Mouse (Mus musculus): ENCODE results near the gene Plekhn1. TPM values are rescaled to one million over a fixed set of nuclear protein-coding genes. Genes with fewer than 3 reads are reported as not detected.

Gene Plekhn1
- total and polyA plus RNA-seq, 3 experiments, result 8.9 to 19.4 (median 13.4) TPM

GRCm38 (mm10) chr4:156203413-156204131 lies 31.1 kb downstream of the Plekhn1 start:
- Histone ChIP-seq H3K9me3 (replicated peaks) (no peaks in the 10 kb centered on the region), H3K4me1 (ENCODE audit: insufficient read depth, low read depth, low read length) (peaks cover 8% of the 10 kb centered on the region), H3K36me3 (replicated peaks) (no peaks in the 10 kb centered on the region), H3K4me3 (ENCODE audit: low read depth, low read length) (no peak overlapping the region; the same call in 1 of the 2 replicates), H3K27me3 (ENCODE audit: insufficient read depth, low read length) (peaks cover 35% of the 10 kb centered on the region)
- no peak for DNase-seq (ENCODE audit: low spot score)
- no peak for TF ChIP-seq POLR2AphosphoS5 (IDR thresholded peaks at IDR 0.05; ENCODE audit: insufficient replicate concordance, low read depth, low read length)
- no peak for TF ChIP-seq GATA2 (IDR thresholded peaks at IDR 0.05; ENCODE audit: borderline replicate concordance, low read depth, low read length)
- TF ChIP-seq CTCF (IDR thresholded peaks at IDR 0.05; ENCODE audit: low read depth, low read length), result no peak
- TF ChIP-seq GATA1 (IDR thresholded peaks at IDR 0.05; ENCODE audit: borderline replicate concordance, low read length), result no peak
- no peak for TF ChIP-seq TAL1 (conservative IDR thresholded peaks at IDR 0.05; ENCODE audit: low read depth, low read length)
- ATAC-seq (ENCODE audit: extremely low read depth, insufficient number of reproducible peaks, low FRiP score, poor library complexity, severe bottlenecking), result no peak

DNA sequence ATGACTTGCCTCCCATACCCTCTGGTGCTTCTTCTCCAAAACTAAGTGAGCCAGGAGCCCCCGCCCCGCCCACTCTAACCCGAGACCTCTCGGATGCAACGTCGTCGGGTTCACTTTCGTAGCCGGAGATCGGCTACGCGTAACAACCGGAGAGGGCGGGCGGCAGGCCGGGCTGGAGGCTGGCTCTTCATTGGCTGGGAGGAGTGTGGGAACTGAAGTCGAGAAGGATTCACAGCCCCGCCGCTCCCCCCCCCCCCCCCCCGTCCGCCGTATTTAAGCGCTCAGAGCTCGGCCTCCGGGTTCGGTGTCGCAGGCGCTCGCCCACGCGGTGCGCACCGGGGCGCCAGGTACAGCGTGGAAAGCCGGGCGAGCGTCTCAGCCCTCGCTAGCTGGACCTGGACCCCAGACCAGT lies 31.6 kb downstream of the Plekhn1 start, which contains the start of gene AW011738:
Gene AW011738 (plus strand): TSS at position 304 of the 412 bp plus-strand sequence.
- DNase-seq (ENCODE audit: low spot score), result no peak
- no peak for ATAC-seq (ENCODE audit: extremely low read depth, insufficient number of reproducible peaks, low FRiP score, poor library complexity, severe bottlenecking)

DNA sequence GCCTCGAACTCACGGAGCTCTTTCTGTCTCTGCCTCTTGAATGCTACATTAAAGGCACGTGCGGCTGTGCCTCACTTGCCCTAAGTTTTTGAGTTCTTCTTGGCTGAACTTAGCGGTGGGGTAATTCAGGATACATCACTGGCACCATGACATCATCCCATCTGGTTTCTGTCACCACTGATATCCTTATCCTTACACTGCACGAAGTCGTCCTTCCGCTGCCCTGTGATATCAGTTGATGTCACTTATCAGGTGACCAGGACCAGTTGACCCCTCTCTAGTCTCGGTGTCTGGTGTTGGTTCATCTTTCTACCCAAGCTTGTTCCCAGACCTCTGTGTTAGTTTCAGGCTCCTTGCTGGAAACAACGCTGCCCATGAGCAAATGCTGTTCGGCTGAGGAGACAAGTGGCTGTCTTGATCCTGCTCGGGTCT lies 32.2 kb downstream of the Plekhn1 start:
- ATAC-seq (ENCODE audit: extremely low read depth, insufficient number of reproducible peaks, low FRiP score, poor library complexity, severe bottlenecking) (no peak), DNase-seq (ENCODE audit: low spot score) (no peak)
- no peaks in the 10 kb centered on the region for H3K9me3 ChIP-seq (replicated peaks)
- H3K4me1 ChIP-seq (ENCODE audit: insufficient read depth, low read depth, low read length), result peaks cover 13% of the 10 kb centered on the region
- no peak for TF ChIP-seq CTCF (IDR thresholded peaks at IDR 0.05; ENCODE audit: low read depth, low read length)
- no peak for TF ChIP-seq GATA1 (IDR thresholded peaks at IDR 0.05; ENCODE audit: borderline replicate concordance, low read length)
- TF ChIP-seq POLR2AphosphoS5 (IDR thresholded peaks at IDR 0.05; ENCODE audit: insufficient replicate concordance, low read depth, low read length), result no peak
- no peak for TF ChIP-seq TAL1 (conservative IDR thresholded peaks at IDR 0.05; ENCODE audit: low read depth, low read length)
- no peak for TF ChIP-seq GATA2 (IDR thresholded peaks at IDR 0.05; ENCODE audit: borderline replicate concordance, low read depth, low read length)
- no peak overlapping the region for H3K4me3 ChIP-seq (ENCODE audit: low read depth, low read length)
- H3K36me3 ChIP-seq (replicated peaks), result no peaks in the 10 kb centered on the region
- peaks cover 39% of the 10 kb centered on the region for H3K27me3 ChIP-seq (ENCODE audit: insufficient read depth, low read length)

More for the DNA sequence above, 31.6 kb downstream of the Plekhn1 start, which contains the start of gene AW011738:
- H3K4me3 ChIP-seq (ENCODE audit: low read depth, low read length), result no peak within 1 kb of the TSS; the same call in 1 of the 2 replicates
- TF ChIP-seq CTCF (IDR thresholded peaks at IDR 0.05; ENCODE audit: low read depth, low read length), result no peak
- no peak for TF ChIP-seq GATA2 (IDR thresholded peaks at IDR 0.05; ENCODE audit: borderline replicate concordance, low read depth, low read length)
- no peak for TF ChIP-seq POLR2AphosphoS5 (IDR thresholded peaks at IDR 0.05; ENCODE audit: insufficient replicate concordance, low read depth, low read length)
- no peak for TF ChIP-seq TAL1 (conservative IDR thresholded peaks at IDR 0.05; ENCODE audit: low read depth, low read length)
- no peak for TF ChIP-seq GATA1 (IDR thresholded peaks at IDR 0.05; ENCODE audit: borderline replicate concordance, low read length)
- peaks cover 35% of the 10 kb centered on the region for H3K27me3 ChIP-seq (ENCODE audit: insufficient read depth, low read length)
- H3K9me3 ChIP-seq (replicated peaks), result no peaks in the 10 kb centered on the region
- H3K4me1 ChIP-seq (ENCODE audit: insufficient read depth, low read depth, low read length), result peaks cover 9% of the 10 kb centered on the region
- no peaks in the 10 kb centered on the region for H3K36me3 ChIP-seq (replicated peaks)

DNA sequence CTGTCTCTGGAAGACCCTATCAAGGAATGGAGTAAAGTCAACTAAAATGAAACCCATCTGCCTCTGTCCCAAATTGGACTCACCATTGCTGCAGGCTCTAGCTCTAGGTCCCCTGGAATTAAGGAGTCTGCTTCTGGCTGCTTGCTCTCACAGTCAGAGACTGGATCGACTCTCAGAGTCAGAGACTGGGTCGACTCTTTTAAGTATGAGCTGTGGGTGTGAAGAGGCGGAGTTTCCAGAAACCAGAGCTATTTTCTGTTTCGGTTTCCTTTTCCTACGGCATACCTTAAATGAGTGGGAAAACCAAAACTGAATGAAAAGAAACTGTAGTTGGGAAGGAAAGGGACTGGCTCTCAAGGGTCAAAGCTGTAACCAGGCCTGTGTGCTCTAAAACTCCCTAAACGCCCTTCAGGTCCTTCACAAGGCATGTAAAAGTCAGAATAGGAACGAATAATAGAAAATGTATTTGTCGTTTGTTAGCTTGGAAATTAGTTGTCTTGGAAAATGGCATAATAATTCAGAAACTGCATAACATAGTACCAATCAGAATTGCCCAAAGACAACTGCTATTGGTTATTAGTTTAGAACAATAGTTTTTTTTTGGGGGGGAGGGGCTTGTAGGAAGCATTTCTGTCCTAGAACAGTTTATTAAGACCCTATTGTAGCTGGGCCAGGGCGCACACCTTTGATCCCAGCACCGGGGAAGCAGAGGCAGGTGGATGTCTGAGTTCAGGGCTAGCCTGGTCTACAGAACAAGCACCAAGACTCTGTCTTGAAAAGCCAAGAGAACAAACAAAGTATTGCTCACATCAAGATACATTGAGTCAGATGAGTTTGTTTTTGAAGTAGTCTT lies 33.8 kb downstream of the Plekhn1 start, which contains the start of gene Isg15:
Gene Isg15 (minus strand): TSS at position 196 of the 853 bp plus-strand sequence.
- TF ChIP-seq POLR2AphosphoS5 (IDR thresholded peaks at IDR 0.05; ENCODE audit: insufficient replicate concordance, low read depth, low read length) (no peak), GATA1 (IDR thresholded peaks at IDR 0.05; ENCODE audit: borderline replicate concordance, low read length) (no peak), TAL1 (conservative IDR thresholded peaks at IDR 0.05; ENCODE audit: low read depth, low read length) (no peak)
- peaks cover 25% of the 10 kb centered on the region for H3K4me1 ChIP-seq (ENCODE audit: insufficient read depth, low read depth, low read length)
- ATAC-seq (ENCODE audit: extremely low read depth, insufficient number of reproducible peaks, low FRiP score, poor library complexity, severe bottlenecking) (no peak), DNase-seq (ENCODE audit: low spot score) (no peak)
- no peak within 1 kb of the TSS for H3K4me3 ChIP-seq (ENCODE audit: low read depth, low read length)
- H3K9me3 ChIP-seq (replicated peaks), result no peaks in the 10 kb centered on the region; the same call in 1 of the 2 replicates
- H3K27me3 ChIP-seq (ENCODE audit: insufficient read depth, low read length), result peaks cover 52% of the 10 kb centered on the region
- H3K36me3 ChIP-seq (replicated peaks), result no peaks in the 10 kb centered on the region

DNA sequence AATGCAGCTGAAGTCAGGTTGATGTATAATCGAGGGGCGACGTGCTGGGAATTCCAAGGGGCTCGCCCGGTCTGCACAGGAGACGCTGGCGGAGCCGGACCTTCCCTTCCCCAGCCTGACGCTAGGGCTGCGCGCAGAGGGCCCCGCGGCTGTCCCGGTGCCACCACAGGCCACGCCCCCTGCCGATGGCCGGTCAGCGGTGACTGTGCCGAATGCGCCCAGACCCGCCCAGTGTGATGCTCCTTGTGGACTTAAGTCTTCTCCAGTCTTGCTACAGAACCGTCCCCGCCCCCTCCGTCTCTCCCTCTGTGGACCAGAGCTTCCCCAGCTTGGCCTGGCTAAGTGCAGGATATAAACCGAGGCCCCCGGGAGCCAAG lies 36.8 kb downstream of the Plekhn1 start:
- no peaks in the 10 kb centered on the region for H3K36me3 ChIP-seq (replicated peaks)
- H3K4me3 ChIP-seq (ENCODE audit: low read depth, low read length), result peak overlapping the region; percentile 75
- peaks cover 57% of the 10 kb centered on the region for H3K27me3 ChIP-seq (ENCODE audit: insufficient read depth, low read length)
- peak; percentile 68 for ATAC-seq (ENCODE audit: extremely low read depth, insufficient number of reproducible peaks, low FRiP score, poor library complexity, severe bottlenecking)
- DNase-seq (ENCODE audit: low spot score), result peak; percentile 59
- TF ChIP-seq GATA1 (IDR thresholded peaks at IDR 0.05; ENCODE audit: borderline replicate concordance, low read length), result no peak
- no peak for TF ChIP-seq POLR2AphosphoS5 (IDR thresholded peaks at IDR 0.05; ENCODE audit: insufficient replicate concordance, low read depth, low read length)
- no peak for TF ChIP-seq GATA2 (IDR thresholded peaks at IDR 0.05; ENCODE audit: borderline replicate concordance, low read depth, low read length)
- TF ChIP-seq TAL1 (conservative IDR thresholded peaks at IDR 0.05; ENCODE audit: low read depth, low read length), result no peak
- no peak for TF ChIP-seq CTCF (IDR thresholded peaks at IDR 0.05; ENCODE audit: low read depth, low read length)
- H3K4me1 ChIP-seq (ENCODE audit: insufficient read depth, low read depth, low read length), result peaks cover 21% of the 10 kb centered on the region
- H3K9me3 ChIP-seq (replicated peaks), result no peaks in the 10 kb centered on the region; the same call in 1 of the 2 replicates

Measured in G1E (cell line).